Mouse (Mus musculus) thymus, postnatal 36 days (tissue): ENCODE measurements around the gene Trpc5.

Experiments used
- DNase-seq, 2 experiments: peaks; one replicate each; pipeline ENCODE4 v3.0.0; 2022; ENCODE audit warnings: mixed read lengths in 2 of 2

Gene Trpc5

GRCm38 (mm10) chrX:144335332-144336015 lies 352.5 kb downstream of the Trpc5 start:
- no peak for DNase-seq
